Comparison of ENCODE assay signal across 8 mouse cellular contexts in genomic region chr6:67113261-67113660, GRCm38 (mm10).
A peak's percentile ranks its signal among the peaks of the same experiment; 100 is the strongest.
DNase-seq lines count a peak whose midpoint lies in the region; ATAC-seq and TF ChIP-seq lines count a peak whose summit lies in the region.

No protein-coding gene starts in this region.

- no peak for TF ChIP-seq POLR2A in lung, adult 2 months (IDR thresholded peaks at IDR 0.05; ENCODE audit: borderline replicate concordance, extremely low read depth, low read depth, low read length)

- H3K9me3 ChIP-seq in forebrain, embryonic 10.5 days: no peaks in the 10 kb centered on the region
- no peaks in the 10 kb centered on the region for H3K9me3 ChIP-seq in forebrain, postnatal 0 days (ENCODE audit: low read length)
- no peaks in the 10 kb centered on the region for H3K9me3 ChIP-seq in lung, embryonic 15.5 days
- no peaks in the 10 kb centered on the region for H3K9me3 ChIP-seq in intestine, postnatal 0 days (ENCODE audit: control insufficient read depth)
- no peaks in the 10 kb centered on the region for H3K9me3 ChIP-seq in neural tube, embryonic 15.5 days (replicated peaks)

- H3K36me3 ChIP-seq in forebrain, embryonic 10.5 days (replicated peaks): no peaks in the 10 kb centered on the region
- H3K36me3 ChIP-seq in forebrain, postnatal 0 days (ENCODE audit: insufficient read depth): no peaks in the 10 kb centered on the region
- no peaks in the 10 kb centered on the region for H3K36me3 ChIP-seq in lung, embryonic 15.5 days
- no peaks in the 10 kb centered on the region for H3K36me3 ChIP-seq in intestine, postnatal 0 days (ENCODE audit: control insufficient read depth, insufficient read depth)
- no peaks in the 10 kb centered on the region for H3K36me3 ChIP-seq in neural tube, embryonic 15.5 days

- ATAC-seq in forebrain, postnatal 0 days: no peak
- no peak for ATAC-seq in lung, embryonic 15.5 days (ENCODE audit: borderline replicate concordance, extremely low read depth, low FRiP score, low TSS enrichment)
- ATAC-seq in intestine, postnatal 0 days: no peak
- peak; percentile 4; the same call in 1 of the 2 replicates for ATAC-seq in neural tube, embryonic 15.5 days (ENCODE audit: low FRiP score)

- no peak overlapping the region for H3K4me2 ChIP-seq in forebrain, postnatal 0 days (ENCODE audit: low read depth)
- peak overlapping the region; percentile 53 for H3K4me2 ChIP-seq in lung, embryonic 15.5 days
- peak overlapping the region; percentile 70; the same call in 1 of the 2 replicates for H3K4me2 ChIP-seq in intestine, postnatal 0 days (replicated peaks; ENCODE audit: low read depth)
- H3K4me2 ChIP-seq in neural tube, embryonic 15.5 days: peak overlapping the region; percentile 58; the same call in 1 of the 2 replicates

- peaks cover 38% of the 10 kb centered on the region for H3K27me3 ChIP-seq in forebrain, embryonic 10.5 days (ENCODE audit: poor library complexity, severe bottlenecking)
- no peaks in the 10 kb centered on the region for H3K27me3 ChIP-seq in forebrain, postnatal 0 days (ENCODE audit: insufficient read depth, low read length)
- no peaks in the 10 kb centered on the region; the same call in 1 of the 2 replicates for H3K27me3 ChIP-seq in lung, embryonic 15.5 days
- H3K27me3 ChIP-seq in intestine, postnatal 0 days (replicated peaks; ENCODE audit: control insufficient read depth, insufficient read depth, low read length): no peaks in the 10 kb centered on the region
- H3K27me3 ChIP-seq in neural tube, embryonic 15.5 days (replicated peaks): peaks cover 5% of the 10 kb centered on the region

- 0 out of 2 replicates have a peak overlapping the region, but pooled peaks have one; percentile 67 for H3K27ac ChIP-seq in forebrain, embryonic 10.5 days
- no peak overlapping the region for H3K27ac ChIP-seq in forebrain, postnatal 0 days (ENCODE audit: low read depth, low read length)
- no peak overlapping the region for H3K27ac ChIP-seq in lung, embryonic 15.5 days
- no peak overlapping the region for H3K27ac ChIP-seq in intestine, postnatal 0 days (ENCODE audit: low read depth, low read length)
- no peak overlapping the region for H3K27ac ChIP-seq in neural tube, embryonic 15.5 days (replicated peaks)

- H3K9ac ChIP-seq in forebrain, postnatal 0 days: no peak overlapping the region
- H3K9ac ChIP-seq in lung, embryonic 15.5 days: no peak overlapping the region
- H3K9ac ChIP-seq in intestine, postnatal 0 days (ENCODE audit: low read depth, low read length): no peak overlapping the region
- H3K9ac ChIP-seq in neural tube, embryonic 15.5 days (replicated peaks): no peak overlapping the region

- peaks cover 18% of the 10 kb centered on the region for H3K4me1 ChIP-seq in forebrain, embryonic 10.5 days
- no peaks in the 10 kb centered on the region for H3K4me1 ChIP-seq in forebrain, postnatal 0 days (ENCODE audit: insufficient read depth)
- peaks cover 4% of the 10 kb centered on the region; the same call in 1 of the 2 replicates for H3K4me1 ChIP-seq in lung, embryonic 15.5 days
- no peaks in the 10 kb centered on the region; the same call in 1 of the 2 replicates for H3K4me1 ChIP-seq in lung, adult 2 months (ENCODE audit: control insufficient read depth, insufficient read depth, low read length)
- H3K4me1 ChIP-seq in intestine, postnatal 0 days (replicated peaks; ENCODE audit: control insufficient read depth, insufficient read depth, low read length): peaks cover 13% of the 10 kb centered on the region; the same call in 1 of the 2 replicates
- peaks cover 7% of the 10 kb centered on the region for H3K4me1 ChIP-seq in neural tube, embryonic 15.5 days

- no peak for TF ChIP-seq CTCF in forebrain, postnatal 0 days (IDR thresholded peaks at IDR 0.05; ENCODE audit: low read depth)
- no peak for TF ChIP-seq CTCF in lung, adult 2 months (IDR thresholded peaks at IDR 0.05; ENCODE audit: insufficient read depth, low read length)
- TF ChIP-seq CTCF in intestine, postnatal 0 days (IDR thresholded peaks at IDR 0.05; ENCODE audit: low read depth): no peak

- 59% methylated on average over 4 of the region's 4 CpGs for WGBS in forebrain, embryonic 10.5 days
- WGBS in forebrain, postnatal 0 days: 74% methylated on average over 4 of the region's 4 CpGs
- WGBS in lung, embryonic 15.5 days: 68% methylated on average over 4 of the region's 4 CpGs
- WGBS in lung, adult 2 months: 67% methylated on average over 4 of the region's 4 CpGs
- 79% methylated on average over 4 of the region's 4 CpGs for WGBS in intestine, postnatal 0 days
- WGBS in neural tube, embryonic 15.5 days: 80% methylated on average over 4 of the region's 4 CpGs

- no peak for DNase-seq in forebrain, embryonic 10.5 days (ENCODE audit: extremely low spot score, low spot score)
- no peak for DNase-seq in forebrain, postnatal 0 days
- no peak for DNase-seq in lung, adult 2 months
- no peak for DNase-seq in urinary bladder, postnatal 14 days (ENCODE audit: low spot score)
- DNase-seq in layer of hippocampus, postnatal 14 days (ENCODE audit: low spot score in 2 of 2): no peak

- H3K4me3 ChIP-seq in forebrain, embryonic 10.5 days: peak overlapping the region; percentile 46
- H3K4me3 ChIP-seq in forebrain, postnatal 0 days (ENCODE audit: low read depth, low read length): no peak overlapping the region
- no peak overlapping the region for H3K4me3 ChIP-seq in lung, embryonic 15.5 days
- no peak overlapping the region for H3K4me3 ChIP-seq in lung, adult 2 months (replicated peaks; ENCODE audit: extremely low read depth, low read depth, low read length)
- H3K4me3 ChIP-seq in intestine, postnatal 0 days (ENCODE audit: low read depth, low read length): no peak overlapping the region
- peak overlapping the region; percentile 26; the same call in 1 of the 2 replicates for H3K4me3 ChIP-seq in neural tube, embryonic 15.5 days (replicated peaks)

Comparison
In these comparisons a context has a peak if more than half of its experiments do, and no peak if none do; other contexts are left out.
1. H3K4me3 ChIP-seq: peak in forebrain, embryonic 10.5 days (single experiment) and neural tube, embryonic 15.5 days (single experiment); none in forebrain, postnatal 0 days (single experiment), lung, embryonic 15.5 days (single experiment), lung, adult 2 months (single experiment) and intestine, postnatal 0 days (single experiment).